Mouse (Mus musculus): ENCODE measurements around the gene Pepd. TPM values are rescaled to one million over a fixed set of nuclear protein-coding genes. Genes with fewer than 3 reads are reported as not detected.
A peak's percentile ranks its signal among the peaks of the same experiment; 100 is the strongest.

Gene Pepd
- polyA plus RNA-seq, 1 experiment from 2014 or later: 45.4 TPM

GRCm38 (mm10) chr7:35054977-35055618 lies 142.9 kb downstream of the Pepd start:
- Histone ChIP-seq H3K9ac (peak overlapping the region; percentile 99), H3K4me3 (peak overlapping the region; percentile 94), H3K9me3 (replicated peaks) (no peaks in the 10 kb centered on the region), H3K4me1 (peaks cover 37% of the 10 kb centered on the region), H3K4me2 (peak overlapping the region; percentile 79), H3K36me3 (peaks cover 24% of the 10 kb centered on the region), H3K27ac (peak overlapping the region; percentile 93), H3K27me3 (replicated peaks) (no peaks in the 10 kb centered on the region)
- 59% methylated on average over 2 of the region's 2 CpGs for WGBS (ENCODE audit: insufficient replicate concordance)
- no peak for ATAC-seq

GRCm38 (mm10) chr7:35055619-35056435 lies 143.6 kb downstream of the Pepd start:
- Histone ChIP-seq H3K4me1 (peaks cover 37% of the 10 kb centered on the region), H3K9me3 (replicated peaks) (no peaks in the 10 kb centered on the region), H3K27ac (peak overlapping the region; percentile 93), H3K4me2 (peak overlapping the region; percentile 79), H3K27me3 (replicated peaks) (no peaks in the 10 kb centered on the region), H3K36me3 (peaks cover 16% of the 10 kb centered on the region), H3K4me3 (peak overlapping the region; percentile 94), H3K9ac (peak overlapping the region; percentile 99)
- under 1% methylated on average over 54 of the region's 77 CpGs for WGBS (ENCODE audit: insufficient replicate concordance)
- ATAC-seq: peak; percentile 76

- H3K27me3 ChIP-seq (replicated peaks): no peaks in the 10 kb centered on the region
- H3K4me3 ChIP-seq: peak within 1 kb of the TSS; percentile 94
- peak within 1 kb of the TSS; percentile 79 for H3K4me2 ChIP-seq
- peaks cover 37% of the 10 kb centered on the region for H3K4me1 ChIP-seq
- H3K9ac ChIP-seq: peak within 1 kb of the TSS; percentile 99
- H3K9me3 ChIP-seq (replicated peaks): no peaks in the 10 kb centered on the region
- H3K36me3 ChIP-seq: peaks cover 10% of the 10 kb centered on the region; the same call in 1 of the 2 replicates
- peak within 1 kb of the TSS; percentile 93 for H3K27ac ChIP-seq
- under 1% methylated on average over 53 of the region's 53 CpGs for whole genome bisulfite sequencing (ENCODE audit: insufficient replicate concordance)
- ATAC-seq: peak; percentile 96
Observed at GRCm38 (mm10) chr7:35056436-35056864, 144.3 kb downstream of the Pepd start, which contains the start of gene Cebpg. Gene Cebpg (minus strand): TSS chr7:35056573.

- H3K9me3 ChIP-seq (replicated peaks): no peaks in the 10 kb centered on the region
- peaks cover 37% of the 10 kb centered on the region for H3K4me1 ChIP-seq
- H3K4me3 ChIP-seq: peak overlapping the region; percentile 94
- 5% methylated on average over 10 of the region's 10 CpGs for WGBS (ENCODE audit: insufficient replicate concordance)
- H3K27me3 ChIP-seq (replicated peaks): no peaks in the 10 kb centered on the region
- H3K4me2 ChIP-seq: peak overlapping the region; percentile 79
- H3K27ac ChIP-seq: peak overlapping the region; percentile 93
- H3K9ac ChIP-seq: peak overlapping the region; percentile 99
- 0 out of 2 replicates have a peak, but pooled peaks have one; percentile 2 for ATAC-seq
- H3K36me3 ChIP-seq: peaks cover 9% of the 10 kb centered on the region; the same call in 1 of the 2 replicates
Observed at GRCm38 (mm10) chr7:35056999-35057398, 144.8 kb downstream of the Pepd start.

GRCm38 (mm10) chr7:35057569-35057968 lies 145.4 kb downstream of the Pepd start:
- Histone ChIP-seq H3K4me1 (peaks cover 37% of the 10 kb centered on the region), H3K27me3 (replicated peaks) (no peaks in the 10 kb centered on the region), H3K4me2 (peak overlapping the region; percentile 79), H3K4me3 (no peak overlapping the region), H3K27ac (no peak overlapping the region), H3K9me3 (replicated peaks) (no peaks in the 10 kb centered on the region), H3K36me3 (peaks cover 9% of the 10 kb centered on the region; the same call in 1 of the 2 replicates), H3K9ac (0 out of 2 replicates have a peak overlapping the region, but pooled peaks have one; percentile 99)
- no peak for ATAC-seq
- WGBS (ENCODE audit: insufficient replicate concordance): 54% methylated on average over 4 of the region's 4 CpGs

- no peak overlapping the region for H3K9ac ChIP-seq
- no peak overlapping the region for H3K4me3 ChIP-seq
- no peak for ATAC-seq
- no peaks in the 10 kb centered on the region for H3K27me3 ChIP-seq (replicated peaks)
- H3K27ac ChIP-seq: no peak overlapping the region
- peaks cover 6% of the 10 kb centered on the region; the same call in 1 of the 2 replicates for H3K36me3 ChIP-seq
- peaks cover 32% of the 10 kb centered on the region for H3K4me1 ChIP-seq
- WGBS (ENCODE audit: insufficient replicate concordance): 62% methylated on average over 1 of the region's 1 CpGs
- no peak overlapping the region for H3K4me2 ChIP-seq
- H3K9me3 ChIP-seq (replicated peaks): no peaks in the 10 kb centered on the region
Observed at GRCm38 (mm10) chr7:35058329-35058728, 146.2 kb downstream of the Pepd start.

- peaks cover 23% of the 10 kb centered on the region for H3K4me1 ChIP-seq
- WGBS (ENCODE audit: insufficient replicate concordance): 67% methylated on average over 5 of the region's 5 CpGs
- no peaks in the 10 kb centered on the region for H3K36me3 ChIP-seq
- H3K9me3 ChIP-seq (replicated peaks): no peaks in the 10 kb centered on the region
- no peak overlapping the region for H3K27ac ChIP-seq
- no peaks in the 10 kb centered on the region for H3K27me3 ChIP-seq (replicated peaks)
- no peak overlapping the region for H3K4me2 ChIP-seq
- no peak overlapping the region for H3K9ac ChIP-seq
- H3K4me3 ChIP-seq: no peak overlapping the region
- ATAC-seq: no peak
Observed at GRCm38 (mm10) chr7:35059467-35059866, 147.3 kb downstream of the Pepd start.

GRCm38 (mm10) chr7:35064286-35065258 lies 152.4 kb downstream of the Pepd start:
- 60% methylated on average over 14 of the region's 14 CpGs for WGBS (ENCODE audit: insufficient replicate concordance)

GRCm38 (mm10) chr7:35065958-35066357 lies 153.8 kb downstream of the Pepd start:
- 56% methylated on average over 3 of the region's 3 CpGs for WGBS (ENCODE audit: insufficient replicate concordance)
- H3K4me1 ChIP-seq: no peaks in the 10 kb centered on the region
- no peak overlapping the region for H3K27ac ChIP-seq
- H3K4me2 ChIP-seq: no peak overlapping the region
- no peaks in the 10 kb centered on the region for H3K27me3 ChIP-seq (replicated peaks)
- no peak overlapping the region for H3K4me3 ChIP-seq
- no peak for ATAC-seq
- H3K9me3 ChIP-seq (replicated peaks): no peaks in the 10 kb centered on the region
- no peak overlapping the region for H3K9ac ChIP-seq
- H3K36me3 ChIP-seq: no peaks in the 10 kb centered on the region

More at GRCm38 (mm10) chr7:35064286-35065258, 152.4 kb downstream of the Pepd start:
- Histone ChIP-seq H3K4me3 (no peak overlapping the region), H3K4me2 (no peak overlapping the region), H3K9ac (no peak overlapping the region), H3K27ac (no peak overlapping the region), H3K4me1 (no peaks in the 10 kb centered on the region), H3K9me3 (replicated peaks) (no peaks in the 10 kb centered on the region), H3K36me3 (no peaks in the 10 kb centered on the region), H3K27me3 (replicated peaks) (no peaks in the 10 kb centered on the region)
- ATAC-seq: no peak

- Histone ChIP-seq H3K36me3 (no peaks in the 10 kb centered on the region), H3K9me3 (replicated peaks) (no peaks in the 10 kb centered on the region), H3K4me2 (no peak overlapping the region), H3K9ac (no peak overlapping the region), H3K27ac (no peak overlapping the region), H3K27me3 (replicated peaks) (no peaks in the 10 kb centered on the region), H3K4me1 (no peaks in the 10 kb centered on the region), H3K4me3 (no peak overlapping the region)
- no peak for ATAC-seq
- 64% methylated on average over 8 of the region's 8 CpGs for WGBS (ENCODE audit: insufficient replicate concordance)
Observed at GRCm38 (mm10) chr7:35066640-35067212, 154.5 kb downstream of the Pepd start.

GRCm38 (mm10) chr7:35076645-35077044 lies 164.5 kb downstream of the Pepd start:
- H3K4me3 ChIP-seq: no peak overlapping the region
- no peak overlapping the region for H3K27ac ChIP-seq
- no peak overlapping the region for H3K4me2 ChIP-seq
- 53% methylated on average over 5 of the region's 5 CpGs for WGBS (ENCODE audit: insufficient replicate concordance)
- no peaks in the 10 kb centered on the region; the same call in 1 of the 2 replicates for H3K4me1 ChIP-seq
- no peak overlapping the region for H3K9ac ChIP-seq
- no peaks in the 10 kb centered on the region for H3K36me3 ChIP-seq
- no peaks in the 10 kb centered on the region for H3K9me3 ChIP-seq (replicated peaks)
- H3K27me3 ChIP-seq (replicated peaks): no peaks in the 10 kb centered on the region
- ATAC-seq: no peak

Data from liver, embryonic 12.5 days (tissue).